Mouse (Mus musculus): ENCODE results near the gene Eif3b. TPM values are rescaled to one million over a fixed set of nuclear protein-coding genes. Genes with fewer than 3 reads are reported as not detected.

Eif3b gene
- total and polyA plus RNA-seq, 2 experiments from 2014 or later: 43.8 to 63.2 TPM

DNA sequence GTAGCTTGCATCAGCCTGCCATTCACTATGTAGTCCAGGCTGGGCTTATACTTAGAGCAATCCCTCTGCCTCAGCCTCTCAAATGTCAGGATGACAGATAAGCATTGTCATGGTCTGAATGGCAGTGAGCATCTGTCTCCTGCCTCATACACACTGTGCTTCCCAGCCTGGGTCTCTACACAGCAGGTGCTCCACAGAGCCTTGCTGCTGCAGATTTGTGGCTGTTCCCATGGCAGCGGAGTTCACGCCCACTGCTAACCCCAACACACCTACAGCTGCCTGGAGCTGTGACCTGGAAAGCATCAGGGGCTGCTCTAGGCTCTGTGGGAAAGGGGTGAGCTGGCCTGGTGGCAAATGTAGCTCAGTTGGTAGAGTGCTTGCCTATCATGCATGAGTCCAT, 45.8 kb downstream of the Eif3b start:
- H3K4me3 ChIP-seq (ENCODE audit: low read length): no peak overlapping the region
- H3K27ac ChIP-seq: no peak overlapping the region
- WGBS: 68% methylated on average over 2 of the region's 2 CpGs
- no peak overlapping the region for H3K4me2 ChIP-seq (ENCODE audit: low read depth, low read length)
- no peaks in the 10 kb centered on the region for H3K36me3 ChIP-seq (ENCODE audit: insufficient read depth, low read length)
- TF ChIP-seq CTCF (IDR thresholded peaks at IDR 0.05; ENCODE audit: low read depth): no peak
- H3K4me1 ChIP-seq (ENCODE audit: insufficient read depth, low read length): no peaks in the 10 kb centered on the region
- DNase-seq (ENCODE audit: low spot score) (no peak), ATAC-seq (no peak)
- H3K9me3 ChIP-seq (ENCODE audit: low read length): no peaks in the 10 kb centered on the region
- no peaks in the 10 kb centered on the region for H3K27me3 ChIP-seq (ENCODE audit: insufficient read depth, low read length)
- H3K9ac ChIP-seq (replicated peaks; ENCODE audit: low read length): no peak overlapping the region

DNA sequence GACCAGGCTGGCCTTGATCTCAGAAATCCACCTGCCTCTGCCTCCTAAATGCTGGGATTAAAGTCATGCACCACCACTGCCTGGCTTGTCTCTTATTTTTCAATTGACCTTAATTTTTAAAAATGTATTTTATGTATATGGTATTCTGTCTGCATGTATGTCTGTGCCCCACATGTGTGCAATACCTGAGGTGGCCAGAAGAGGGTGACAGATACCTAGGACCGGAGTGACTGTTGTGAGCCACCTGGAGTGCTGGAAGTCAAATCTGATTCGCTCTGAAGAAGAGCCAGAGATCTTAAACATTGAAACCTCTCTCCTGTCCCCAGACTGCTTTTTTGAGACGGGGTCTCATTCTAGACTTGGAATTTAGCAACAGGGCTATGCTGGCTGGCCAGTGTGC, 53.2 kb downstream of the Eif3b start:
- Histone ChIP-seq H3K4me2 (ENCODE audit: low read depth, low read length) (no peak overlapping the region), H3K9ac (replicated peaks; ENCODE audit: low read length) (no peak overlapping the region), H3K4me3 (ENCODE audit: low read length) (no peak overlapping the region), H3K4me1 (ENCODE audit: insufficient read depth, low read length) (no peaks in the 10 kb centered on the region), H3K27me3 (ENCODE audit: insufficient read depth, low read length) (no peaks in the 10 kb centered on the region), H3K27ac (no peak overlapping the region), H3K36me3 (ENCODE audit: insufficient read depth, low read length) (no peaks in the 10 kb centered on the region), H3K9me3 (ENCODE audit: low read length) (no peaks in the 10 kb centered on the region)
- DNase-seq (ENCODE audit: low spot score) (no peak), ATAC-seq (no peak)
- TF ChIP-seq CTCF (IDR thresholded peaks at IDR 0.05; ENCODE audit: low read depth): peak; percentile 32
- WGBS: 77% methylated on average over 3 of the region's 3 CpGs

DNA sequence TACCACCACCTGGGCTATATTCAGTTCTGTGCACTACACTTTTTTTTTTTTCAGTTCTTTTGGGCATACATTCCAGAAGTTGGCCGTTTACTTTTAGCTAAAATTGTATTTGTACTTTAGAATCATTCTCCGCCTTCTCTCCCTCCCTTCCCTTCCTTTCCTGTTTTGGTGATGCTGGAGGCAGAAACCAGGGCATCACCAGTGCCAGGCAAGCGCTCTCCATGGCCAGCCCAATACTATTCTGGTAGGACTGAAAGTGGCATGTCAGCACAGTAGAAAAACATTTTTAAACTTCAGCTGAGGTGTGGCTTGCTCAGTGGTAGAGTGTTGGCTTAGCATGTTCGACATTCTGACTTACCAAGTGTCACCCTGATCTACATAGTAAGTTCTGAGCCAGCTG, 62.3 kb downstream of the Eif3b start:
- no peak overlapping the region for H3K4me3 ChIP-seq (ENCODE audit: low read length)
- H3K9ac ChIP-seq (replicated peaks; ENCODE audit: low read length): no peak overlapping the region
- H3K9me3 ChIP-seq (ENCODE audit: low read length): no peaks in the 10 kb centered on the region
- ATAC-seq (no peak), DNase-seq (ENCODE audit: low spot score) (no peak)
- no peak overlapping the region for H3K27ac ChIP-seq
- no peaks in the 10 kb centered on the region for H3K27me3 ChIP-seq (ENCODE audit: insufficient read depth, low read length)
- H3K4me2 ChIP-seq (ENCODE audit: low read depth, low read length): no peak overlapping the region
- no peaks in the 10 kb centered on the region for H3K36me3 ChIP-seq (ENCODE audit: insufficient read depth, low read length)
- 86% methylated on average over 4 of the region's 4 CpGs for WGBS
- TF ChIP-seq CTCF (IDR thresholded peaks at IDR 0.05; ENCODE audit: low read depth): no peak
- no peaks in the 10 kb centered on the region for H3K4me1 ChIP-seq (ENCODE audit: insufficient read depth, low read length)

DNA sequence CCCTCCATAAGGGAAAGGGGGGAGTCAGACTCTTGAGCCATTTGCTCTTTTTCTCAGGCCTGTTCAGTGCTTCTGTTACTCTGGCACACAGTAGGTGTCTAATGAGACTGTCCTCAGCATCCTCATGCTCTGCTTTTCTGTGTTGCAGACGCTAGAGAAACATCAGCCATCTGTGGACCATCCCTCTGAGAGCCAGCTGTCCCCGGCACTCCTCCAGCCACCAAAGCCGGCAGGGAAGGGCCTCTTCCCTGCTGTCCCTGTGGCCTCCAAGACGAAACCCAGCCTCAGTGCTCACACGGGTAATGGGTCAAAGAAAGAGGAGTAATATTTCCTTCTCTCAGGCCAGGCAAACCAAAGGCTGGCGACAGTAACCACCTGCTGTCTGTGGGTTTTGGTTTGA, 72.0 kb downstream of the Eif3b start:
- no peak for DNase-seq (ENCODE audit: low spot score)
- H3K27me3 ChIP-seq (ENCODE audit: insufficient read depth, low read length): no peaks in the 10 kb centered on the region
- H3K9ac ChIP-seq (replicated peaks; ENCODE audit: low read length): no peak overlapping the region
- H3K27ac ChIP-seq: no peak overlapping the region
- no peak for TF ChIP-seq CTCF (IDR thresholded peaks at IDR 0.05; ENCODE audit: low read depth)
- no peaks in the 10 kb centered on the region for H3K4me1 ChIP-seq (ENCODE audit: insufficient read depth, low read length)
- no peak overlapping the region for H3K4me3 ChIP-seq (ENCODE audit: low read length)
- H3K36me3 ChIP-seq (ENCODE audit: insufficient read depth, low read length): no peaks in the 10 kb centered on the region
- H3K4me2 ChIP-seq (ENCODE audit: low read depth, low read length): no peak overlapping the region
- H3K9me3 ChIP-seq (ENCODE audit: low read length): no peaks in the 10 kb centered on the region
- ATAC-seq: no peak
- WGBS: 60% methylated on average over 6 of the region's 6 CpGs

DNA sequence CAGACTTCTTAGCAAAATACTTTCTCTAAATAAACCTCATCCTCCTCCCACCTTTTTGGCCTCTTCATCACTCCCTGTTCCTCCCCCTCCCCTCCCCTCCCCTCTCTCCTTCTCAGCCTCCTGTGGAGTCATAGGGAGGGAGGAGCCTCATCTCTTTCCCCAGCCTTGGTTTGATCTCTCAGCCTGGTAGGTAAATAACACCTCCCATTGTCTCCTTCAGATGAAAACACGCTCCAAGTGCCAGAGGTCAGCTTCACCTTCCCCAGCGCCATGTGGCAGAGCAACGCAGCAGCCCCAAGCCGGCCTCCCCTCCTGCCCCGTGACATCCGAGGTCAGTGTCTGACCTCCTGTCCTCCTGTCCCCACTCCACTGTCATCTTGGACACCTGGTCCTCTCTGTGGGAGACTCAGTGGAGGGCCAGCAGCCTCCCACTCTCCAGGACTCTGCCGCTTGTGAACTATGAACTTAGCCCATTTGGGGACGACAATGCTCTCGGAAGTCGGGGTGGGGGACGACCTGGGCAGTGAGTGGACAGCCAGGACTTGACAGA, 73.6 kb downstream of the Eif3b start:
- Histone ChIP-seq H3K27me3 (ENCODE audit: insufficient read depth, low read length) (no peaks in the 10 kb centered on the region), H3K9me3 (ENCODE audit: low read length) (no peaks in the 10 kb centered on the region), H3K4me2 (ENCODE audit: low read depth, low read length) (no peak overlapping the region), H3K9ac (replicated peaks; ENCODE audit: low read length) (no peak overlapping the region), H3K36me3 (ENCODE audit: insufficient read depth, low read length) (no peaks in the 10 kb centered on the region), H3K4me3 (ENCODE audit: low read length) (no peak overlapping the region), H3K4me1 (ENCODE audit: insufficient read depth, low read length) (no peaks in the 10 kb centered on the region), H3K27ac (no peak overlapping the region)
- ATAC-seq (no peak), DNase-seq (ENCODE audit: low spot score) (no peak)
- WGBS: 34% methylated on average over 11 of the region's 11 CpGs
- no peak for TF ChIP-seq CTCF (IDR thresholded peaks at IDR 0.05; ENCODE audit: low read depth)

Small RNAs within 50 kb of the gene (microRNA-seq; reads per million reads assigned to microRNA genes)
- gene Mir7038: 0.36 to 0.53 reads per million in 2 experiments

Other genes with a start within 250 kb of the Eif3b start
- 18.6 and 29.1 TPM in 2 replicates for gene Mad1l1, start 97.8 kb upstream of the Eif3b start, total RNA-seq (2014; rRNA removed)
- gene Mad1l1, start 97.8 kb upstream of the Eif3b start, polyA plus RNA-seq (2015; fragmentation: Nextera tagmentation; extraction: Ambion mirVana): 27.2 and 30.9 TPM in 2 replicates
- gene Nudt1, start 97.7 kb upstream of the Eif3b start, total RNA-seq (2014; rRNA removed): 7.5 and 8.7 TPM in 2 replicates
- 19.7 and 21.4 TPM in 2 replicates for gene Nudt1, start 97.7 kb upstream of the Eif3b start, polyA plus RNA-seq (2015; fragmentation: Nextera tagmentation; extraction: Ambion mirVana)
- gene Mrm2, start 87.4 kb upstream of the Eif3b start, total RNA-seq (2014; rRNA removed): 14.5 and 15.6 TPM in 2 replicates
- gene Mrm2, start 87.4 kb upstream of the Eif3b start, polyA plus RNA-seq (2015; fragmentation: Nextera tagmentation; extraction: Ambion mirVana): 15.0 and 15.8 TPM in 2 replicates
- gene Snx8, start 30.1 kb upstream of the Eif3b start, total RNA-seq (2014; rRNA removed): 68.0 and 79.6 TPM in 2 replicates
- 36.2 TPM in 2 replicates for gene Snx8, start 30.1 kb upstream of the Eif3b start, polyA plus RNA-seq (2015; fragmentation: Nextera tagmentation; extraction: Ambion mirVana)
- gene Gm4869, start 26.3 kb downstream of the Eif3b start, total RNA-seq (2014; rRNA removed): not detected in 2 replicates
- not detected in 2 replicates for gene Gm4869, start 26.3 kb downstream of the Eif3b start, polyA plus RNA-seq (2015; fragmentation: Nextera tagmentation; extraction: Ambion mirVana)
- gene Chst12, start 86.2 kb downstream of the Eif3b start, total RNA-seq (2014; rRNA removed): 9.8 and 22.7 TPM in 2 replicates
- 19.1 and 22.0 TPM in 2 replicates for gene Chst12, start 86.2 kb downstream of the Eif3b start, polyA plus RNA-seq (2015; fragmentation: Nextera tagmentation; extraction: Ambion mirVana)
- gene Grifin, start 145.7 kb downstream of the Eif3b start, total RNA-seq (2014; rRNA removed): not detected in 2 replicates
- 0.25 and 0.32 TPM in 2 replicates for gene Grifin, start 145.7 kb downstream of the Eif3b start, polyA plus RNA-seq (2015; fragmentation: Nextera tagmentation; extraction: Ambion mirVana)
- gene Lfng, start 188.0 kb downstream of the Eif3b start, total RNA-seq (2014; rRNA removed): 81.4 and 112 TPM in 2 replicates
- 29.7 and 35.1 TPM in 2 replicates for gene Lfng, start 188.0 kb downstream of the Eif3b start, polyA plus RNA-seq (2015; fragmentation: Nextera tagmentation; extraction: Ambion mirVana)
- 253 and 260 TPM in 2 replicates for gene Ttyh3, start 229.7 kb downstream of the Eif3b start, total RNA-seq (2014; rRNA removed)
- 53.5 and 60.3 TPM in 2 replicates for gene Ttyh3, start 229.7 kb downstream of the Eif3b start, polyA plus RNA-seq (2015; fragmentation: Nextera tagmentation; extraction: Ambion mirVana)